Mouse (Mus musculus) heart, adult 18-20 months (tissue): ENCODE results near the gene Gins2. TPM values are rescaled to one million over a fixed set of nuclear protein-coding genes. Genes with fewer than 3 reads are reported as not detected.

ENCODE experiments used
- DNase-seq, 2 experiments: peaks; one replicate each; pipeline ENCODE4 v3.0.0; 2021 to 2022; ENCODE audit warnings: mixed read lengths in 1 of 2
- total RNA-seq, 2 experiments: library from RNA; stranded (reverse); gene quantifications; 2 replicates each; pipeline ENCODE4 v1.2.3; 2021

Gins2 gene
- total RNA-seq, 2 experiments from 2014 or later: 0.98 to 1.8 TPM

DNA sequence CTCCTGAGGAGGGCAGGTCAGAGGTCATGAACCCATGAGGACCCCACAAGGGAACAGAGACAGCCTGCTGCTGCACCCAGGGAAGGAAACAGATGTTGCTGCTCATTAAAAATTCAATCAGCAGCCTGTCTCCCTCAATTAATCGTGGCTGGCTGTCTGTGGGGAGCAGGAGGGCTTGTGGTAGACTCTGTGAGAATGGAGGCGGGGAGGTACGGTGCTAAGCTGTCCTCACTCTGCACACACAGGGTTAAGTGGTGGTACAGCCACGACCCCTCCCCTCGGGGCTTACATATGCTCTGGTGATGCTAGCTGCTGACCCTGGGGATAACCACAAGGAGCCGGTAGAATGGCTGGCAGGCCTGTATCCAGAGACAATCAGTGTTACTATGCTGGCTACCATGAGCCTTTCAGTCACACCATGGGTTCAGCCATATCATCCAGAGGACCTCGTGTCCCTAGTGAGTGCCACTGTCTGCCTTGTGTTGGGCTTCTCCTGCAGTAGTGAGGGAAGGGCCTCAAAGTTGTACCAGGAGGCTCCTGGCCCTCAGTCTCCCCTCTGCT is 23.9 kb downstream of the Gins2 start:
- DNase-seq: no peak

DNA sequence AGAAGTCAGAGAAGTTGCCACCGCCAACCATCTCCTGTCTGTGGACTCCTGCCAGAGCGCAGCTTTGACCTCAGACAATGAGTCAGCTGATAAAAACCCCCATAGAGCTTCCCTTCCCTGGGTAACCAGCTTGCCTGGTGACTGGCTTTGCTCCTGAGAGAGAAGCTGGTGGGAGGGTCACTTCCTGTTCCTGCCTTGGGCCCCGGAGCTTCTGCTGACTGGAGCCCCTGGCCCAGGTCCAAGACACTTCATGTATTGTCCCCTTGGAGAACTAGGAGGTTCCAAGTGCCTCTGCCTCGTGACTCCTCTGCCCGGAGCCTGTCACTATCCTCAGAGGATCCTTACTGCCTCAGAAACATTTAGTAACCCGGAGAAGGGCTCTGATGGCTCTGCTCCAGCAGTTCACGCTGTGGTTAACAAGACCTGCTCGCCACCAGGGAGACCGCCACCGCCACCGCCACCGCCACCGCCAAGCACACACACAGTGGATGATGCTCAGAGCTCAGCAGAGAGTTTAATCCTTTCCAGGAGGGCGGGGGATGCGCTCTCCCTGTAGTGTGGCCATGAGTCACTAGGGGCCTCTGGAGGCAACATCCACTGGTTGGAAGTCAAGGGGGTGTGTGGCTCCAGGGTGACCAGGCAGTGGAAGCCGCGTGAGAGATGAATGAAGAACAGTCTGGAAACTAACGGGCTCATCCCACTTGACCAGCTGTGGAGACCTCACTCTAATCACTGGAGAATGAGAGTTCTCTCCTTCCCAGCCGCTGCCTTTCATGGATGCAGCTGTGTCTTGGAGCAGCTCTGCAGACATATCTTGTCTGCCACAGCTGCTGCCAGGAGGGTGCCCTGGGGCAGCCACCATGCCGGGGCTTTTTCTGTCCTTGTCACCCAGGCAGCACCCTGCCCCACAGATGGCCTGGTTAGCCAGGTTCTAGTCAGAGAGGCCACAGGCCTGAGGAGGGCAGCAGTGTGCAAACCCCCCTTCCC is 25.0 kb downstream of the Gins2 start:
- peak; percentile 92 to 96 for DNase-seq

DNA sequence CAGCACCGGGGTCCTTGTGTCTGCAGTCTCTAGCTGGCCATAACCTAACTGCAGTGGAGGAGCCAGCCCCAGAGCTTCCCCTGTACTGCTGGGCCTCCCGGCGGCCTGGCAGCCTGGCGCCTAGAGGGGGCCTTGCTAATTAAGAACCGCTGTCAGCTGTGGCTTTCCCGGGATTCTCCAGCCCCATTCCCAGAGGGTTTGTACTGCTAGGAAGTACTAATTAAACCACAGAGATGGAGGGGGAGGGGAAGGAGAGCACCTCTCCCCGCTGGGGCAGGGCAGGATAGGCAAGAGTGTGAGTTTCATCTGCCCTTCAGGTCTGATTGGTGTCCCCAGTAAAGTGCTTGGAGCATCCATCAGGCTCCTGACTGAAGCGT is 25.8 kb downstream of the Gins2 start:
- DNase-seq: no peak

DNA sequence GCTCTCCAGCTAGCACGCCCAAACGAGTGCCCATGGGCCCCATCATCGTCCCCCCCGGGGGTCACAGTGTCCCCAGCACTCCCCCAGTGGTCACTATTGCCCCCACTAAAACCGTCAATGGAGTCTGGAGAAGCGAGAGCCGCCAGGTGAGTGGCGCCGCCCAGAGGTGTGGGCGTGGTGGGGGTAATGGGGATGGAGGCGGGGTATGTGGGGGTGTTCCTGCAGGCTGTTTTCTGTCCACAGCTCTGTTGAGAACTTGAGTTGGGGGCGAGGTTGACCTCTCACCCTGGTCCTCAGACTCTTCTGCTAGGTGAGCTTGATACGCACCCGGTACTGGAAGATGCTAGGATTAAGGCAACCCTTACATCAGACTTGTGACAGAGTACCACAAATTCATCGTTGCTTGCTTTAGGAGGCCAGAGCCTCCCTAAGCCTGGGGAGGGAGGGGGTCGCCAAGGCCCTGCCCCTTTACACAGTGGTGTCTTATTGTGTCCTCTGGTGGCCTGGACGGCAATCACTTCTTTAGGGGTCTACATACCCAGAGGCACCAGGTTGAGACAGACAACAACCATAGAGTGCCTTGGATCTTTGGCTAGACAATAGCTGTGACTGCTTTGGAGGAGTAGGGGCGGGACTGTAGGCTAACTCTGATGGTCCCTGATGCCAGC is 26.3 kb downstream of the Gins2 start:
- DNase-seq: no peak

DNA sequence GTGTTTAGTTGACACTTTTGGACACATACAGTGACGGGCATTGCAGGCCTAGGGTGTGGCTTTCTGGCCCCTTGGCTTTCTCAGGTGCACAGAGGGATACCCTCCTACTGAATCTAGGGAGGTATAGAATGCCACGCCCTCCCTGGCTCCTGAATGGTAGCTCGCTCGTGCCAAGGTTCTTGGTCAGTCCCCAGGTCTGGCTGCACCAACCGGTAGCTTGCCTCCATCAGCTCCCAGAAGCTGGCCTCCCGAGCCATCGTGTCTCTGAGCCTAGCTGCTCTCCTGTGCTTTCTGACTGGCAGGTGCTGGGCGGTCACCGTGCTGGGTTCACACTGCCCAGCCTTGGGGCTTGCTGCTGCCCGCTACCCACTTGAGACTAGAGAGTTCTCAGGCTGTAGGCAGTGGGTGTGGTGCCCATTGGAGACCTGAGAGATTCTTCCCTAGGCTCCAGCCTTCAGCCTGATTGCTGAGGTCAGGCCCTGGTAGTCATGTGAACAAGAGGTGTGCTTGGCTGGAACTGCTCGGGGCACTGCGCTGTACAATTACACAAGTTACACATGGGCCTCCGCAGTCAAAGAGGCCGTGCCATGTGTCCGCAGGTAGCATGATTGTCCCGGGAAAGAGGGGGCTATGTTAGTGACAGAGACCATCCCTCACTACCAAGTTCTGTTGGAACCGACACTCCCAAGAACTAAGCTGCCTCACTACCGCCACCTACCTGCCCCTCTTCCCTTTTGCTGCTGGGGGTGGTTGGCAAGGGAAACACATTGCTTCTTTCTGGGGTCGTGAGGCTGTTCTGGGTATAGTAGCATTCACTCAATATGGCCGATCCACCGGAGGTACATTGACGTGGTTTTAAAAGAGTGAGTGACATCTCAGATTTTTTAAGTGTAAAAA is 27.3 kb downstream of the Gins2 start:
- DNase-seq: peak in 1 of 2 experiments; percentile 51

DNA sequence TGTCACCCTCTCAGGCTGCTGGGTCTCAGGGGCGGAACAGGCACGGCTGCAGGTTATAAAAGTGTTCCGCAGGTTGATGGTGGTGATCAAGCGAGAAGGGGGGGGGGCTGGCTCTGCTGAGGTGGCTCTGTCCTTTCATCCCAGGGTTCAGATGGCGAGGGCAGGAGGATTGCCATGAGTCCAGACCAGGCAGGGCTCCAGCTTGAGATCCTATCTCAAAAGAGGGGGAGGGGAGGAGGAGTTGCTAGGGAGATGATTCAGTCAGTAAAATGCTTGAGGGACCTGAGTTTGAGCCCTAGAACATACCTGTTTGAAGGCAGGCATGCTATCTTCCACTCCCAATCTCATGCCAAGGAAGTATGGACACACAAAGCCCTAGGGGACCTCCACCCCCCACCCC is 28.6 kb downstream of the Gins2 start:
- DNase-seq: no peak

DNA sequence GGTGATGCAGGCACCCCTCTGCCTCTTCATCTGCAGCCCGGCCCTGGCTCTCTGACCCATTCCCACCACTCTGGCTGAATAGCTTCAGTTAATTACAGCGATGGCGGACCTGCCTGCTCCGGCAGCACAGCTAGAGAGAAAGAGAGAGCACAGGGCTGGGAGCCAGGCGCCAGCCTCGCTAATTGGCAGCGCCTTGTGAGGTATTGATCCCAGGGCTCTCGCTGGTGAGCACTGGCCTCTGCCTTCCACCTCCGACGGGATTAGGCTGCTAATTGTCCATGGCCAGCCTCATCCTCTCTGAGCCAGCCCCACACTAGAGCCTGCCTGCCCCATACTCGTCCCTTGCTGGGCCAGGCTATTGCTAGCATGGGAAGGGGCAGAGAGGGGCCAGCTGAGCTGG is 29.4 kb downstream of the Gins2 start:
- DNase-seq: no peak

DNA sequence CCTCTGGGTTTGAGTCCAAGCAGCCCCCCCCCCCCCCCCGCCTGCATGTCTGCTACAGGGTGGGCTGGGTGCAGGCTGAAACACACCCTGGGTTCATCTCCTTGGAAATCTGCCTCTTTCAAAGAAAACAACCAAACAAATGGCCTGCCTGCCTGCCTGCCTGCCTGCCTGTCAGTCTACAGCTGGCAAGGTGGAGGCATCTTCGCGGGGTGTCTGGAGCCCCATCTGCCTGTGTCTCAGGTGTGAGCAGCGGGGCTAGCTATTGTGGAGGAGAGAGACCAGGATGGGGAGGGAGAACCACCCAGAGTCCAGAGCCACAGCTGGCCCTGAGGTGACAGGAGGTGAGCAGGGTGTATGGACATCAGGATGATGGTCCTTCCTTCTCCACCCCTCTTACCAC is 30.9 kb downstream of the Gins2 start:
- no peak for DNase-seq

DNA sequence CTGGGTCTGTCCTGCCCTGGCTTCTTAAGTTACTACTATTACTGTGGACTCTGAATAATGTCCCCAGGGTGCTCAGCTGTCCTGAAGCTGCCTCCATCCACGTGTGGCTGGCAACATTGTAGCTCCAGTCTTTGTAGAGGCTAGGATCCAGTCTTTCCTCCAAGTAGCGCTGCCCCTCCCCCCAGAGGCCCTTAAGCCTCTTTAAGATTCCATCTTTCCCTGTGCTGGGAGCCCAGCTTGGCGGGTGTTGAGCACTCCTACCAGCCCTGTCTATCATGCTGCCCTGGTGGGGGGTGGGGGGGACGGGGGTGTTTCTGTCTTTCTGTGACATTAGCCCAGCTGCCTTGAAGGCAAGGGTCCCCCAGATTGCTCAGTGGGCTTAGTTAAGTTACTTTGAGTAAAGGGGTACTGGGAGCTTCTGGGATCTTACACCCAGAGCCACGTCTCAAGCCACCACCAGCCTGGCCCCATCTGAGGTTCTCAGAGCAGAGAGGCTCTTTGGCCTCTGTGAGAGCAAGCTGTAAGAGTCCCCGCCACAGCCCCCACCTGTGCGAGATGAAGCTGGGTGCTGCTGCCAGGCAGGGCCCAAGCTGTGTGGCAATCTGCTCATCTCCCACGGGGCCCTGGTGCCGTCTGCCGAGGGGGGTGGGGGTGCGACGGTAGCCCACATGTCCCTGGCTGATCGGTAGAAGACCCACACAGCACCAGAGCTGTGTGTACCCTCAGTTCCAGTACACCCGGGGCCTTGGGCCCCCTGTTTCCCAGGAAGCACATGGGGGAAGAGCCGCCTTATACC is 31.7 kb downstream of the Gins2 start:
- DNase-seq: no peak

DNA sequence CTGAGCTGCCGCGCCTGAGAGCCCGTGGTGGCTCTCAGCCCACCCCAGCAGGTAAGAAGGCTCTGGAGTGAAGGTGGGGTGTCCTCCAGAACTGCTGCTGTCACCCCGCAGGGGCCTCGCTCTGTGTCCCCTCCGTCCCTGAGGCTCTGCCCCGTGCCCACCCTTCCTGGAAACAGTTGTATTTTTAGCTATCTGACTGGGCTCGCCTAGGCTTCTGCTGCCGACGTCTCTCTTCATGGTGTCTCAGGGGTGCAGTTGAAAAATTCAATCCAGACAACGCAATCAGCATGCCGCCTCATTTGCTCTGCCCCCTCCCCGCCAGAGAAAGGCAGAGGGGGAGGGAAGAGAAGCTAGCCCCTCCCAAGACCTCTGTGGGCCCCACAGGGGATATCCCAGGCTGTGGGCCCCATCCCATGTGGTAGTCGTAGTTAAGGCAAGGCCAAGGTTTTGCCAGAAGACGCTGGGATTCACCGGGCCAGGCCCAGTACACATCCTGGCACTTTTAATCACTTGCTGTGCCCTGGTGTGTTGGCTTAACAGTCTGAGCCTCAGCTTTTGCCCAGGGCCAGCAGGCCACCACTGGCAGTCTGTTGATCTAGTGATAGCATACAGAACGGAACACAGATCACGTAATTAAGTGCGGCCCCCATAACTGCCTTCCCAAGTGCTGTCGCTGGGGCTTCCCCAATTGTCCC is 32.8 kb downstream of the Gins2 start:
- DNase-seq: peak in 1 of 2 experiments; percentile 47

DNA sequence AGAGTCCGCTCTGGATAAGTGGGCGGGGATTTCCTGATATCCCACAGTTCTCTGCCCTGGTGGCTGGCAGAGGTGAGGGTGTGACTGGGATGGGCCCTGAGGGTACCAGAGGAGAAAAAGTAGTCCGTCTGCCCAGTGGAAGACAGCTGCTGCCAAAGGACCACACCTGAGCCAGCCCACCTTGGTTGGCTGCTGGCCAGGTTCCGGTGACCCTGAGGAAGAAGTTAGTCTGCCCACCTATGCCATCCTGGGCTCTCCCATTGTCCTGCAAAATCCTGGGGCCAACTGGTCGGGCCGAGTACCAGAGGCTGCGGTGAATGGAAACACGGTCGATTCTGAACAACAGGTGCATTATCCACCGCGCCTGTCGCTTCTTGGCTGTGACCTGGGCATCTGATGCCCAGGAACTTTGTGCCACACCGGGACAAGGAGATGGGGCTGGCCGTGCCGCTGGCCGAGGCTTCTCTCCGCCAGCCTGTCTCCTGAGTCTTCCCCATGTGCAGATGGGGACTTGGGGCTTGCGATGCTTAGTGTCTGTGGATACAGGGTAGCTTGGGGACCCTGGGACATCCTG is 34.6 kb downstream of the Gins2 start:
- DNase-seq: no peak

DNA sequence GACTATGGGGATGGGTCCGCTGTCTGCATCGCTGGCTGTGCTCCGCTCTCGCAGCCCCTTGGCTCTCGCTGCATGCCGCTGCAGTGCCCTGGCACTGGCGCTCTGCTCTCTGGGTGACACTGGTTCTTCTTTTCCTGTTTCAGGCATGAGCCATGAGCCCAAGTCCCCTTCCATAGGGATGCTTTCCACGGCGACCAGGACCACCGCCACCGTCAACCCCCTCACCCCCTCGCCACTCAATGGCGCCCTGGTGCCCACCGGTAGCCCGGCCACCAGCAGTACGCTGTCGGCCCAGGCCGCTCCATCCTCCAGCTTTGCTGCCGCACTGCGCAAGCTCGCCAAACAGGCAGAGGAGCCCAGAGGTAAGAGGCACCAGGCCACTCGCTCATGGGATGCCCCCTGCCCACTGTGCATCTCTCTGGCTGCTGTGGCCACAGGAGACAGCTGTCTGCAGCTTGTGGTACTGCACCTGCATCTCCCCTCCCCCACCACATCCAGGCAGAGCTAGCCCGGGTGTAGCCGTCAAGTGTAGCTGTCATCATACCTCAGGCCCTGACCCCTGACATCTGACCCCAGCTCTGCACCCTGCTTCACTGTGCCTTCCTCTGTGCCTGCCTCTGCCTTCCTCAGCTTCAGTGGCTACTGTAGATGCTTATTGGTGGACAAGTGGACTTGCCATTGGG is 35.5 kb downstream of the Gins2 start:
- no peak for DNase-seq

DNA sequence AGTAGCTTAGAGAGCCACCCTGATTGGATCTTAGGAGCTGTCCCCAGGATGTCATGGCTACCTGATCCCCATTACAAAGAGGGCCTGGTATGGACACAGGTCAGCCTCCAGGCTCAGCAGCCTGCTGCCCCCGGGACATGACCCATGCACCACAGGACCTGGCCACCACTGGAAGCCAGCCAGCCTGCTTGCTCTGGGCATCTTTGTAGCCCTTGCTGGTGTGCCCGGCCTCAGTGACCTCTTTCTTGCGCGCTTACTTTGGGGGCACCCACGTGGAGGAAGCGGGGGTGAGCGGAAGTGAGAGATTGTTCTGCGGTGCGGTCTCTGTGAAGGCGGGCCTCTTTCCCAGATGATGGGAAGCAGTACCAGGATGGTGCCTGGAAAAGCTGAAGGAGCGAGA is 36.6 kb downstream of the Gins2 start:
- DNase-seq: no peak

DNA sequence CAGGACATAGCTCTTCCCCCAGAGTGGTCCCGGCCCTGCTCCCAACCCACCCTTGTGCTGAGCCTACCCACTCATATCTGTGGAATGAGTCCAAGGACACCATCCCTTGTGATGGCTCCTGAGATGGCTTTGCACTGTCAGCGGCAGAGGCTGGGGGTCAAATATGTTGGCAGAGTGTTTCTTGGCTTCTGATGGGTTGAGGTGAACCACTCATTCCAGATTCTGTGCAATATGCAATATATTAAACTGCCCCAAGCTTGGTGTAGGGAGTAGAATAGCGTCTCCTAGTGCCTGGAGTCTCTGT is 37.5 kb downstream of the Gins2 start:
- DNase-seq: no peak

DNA sequence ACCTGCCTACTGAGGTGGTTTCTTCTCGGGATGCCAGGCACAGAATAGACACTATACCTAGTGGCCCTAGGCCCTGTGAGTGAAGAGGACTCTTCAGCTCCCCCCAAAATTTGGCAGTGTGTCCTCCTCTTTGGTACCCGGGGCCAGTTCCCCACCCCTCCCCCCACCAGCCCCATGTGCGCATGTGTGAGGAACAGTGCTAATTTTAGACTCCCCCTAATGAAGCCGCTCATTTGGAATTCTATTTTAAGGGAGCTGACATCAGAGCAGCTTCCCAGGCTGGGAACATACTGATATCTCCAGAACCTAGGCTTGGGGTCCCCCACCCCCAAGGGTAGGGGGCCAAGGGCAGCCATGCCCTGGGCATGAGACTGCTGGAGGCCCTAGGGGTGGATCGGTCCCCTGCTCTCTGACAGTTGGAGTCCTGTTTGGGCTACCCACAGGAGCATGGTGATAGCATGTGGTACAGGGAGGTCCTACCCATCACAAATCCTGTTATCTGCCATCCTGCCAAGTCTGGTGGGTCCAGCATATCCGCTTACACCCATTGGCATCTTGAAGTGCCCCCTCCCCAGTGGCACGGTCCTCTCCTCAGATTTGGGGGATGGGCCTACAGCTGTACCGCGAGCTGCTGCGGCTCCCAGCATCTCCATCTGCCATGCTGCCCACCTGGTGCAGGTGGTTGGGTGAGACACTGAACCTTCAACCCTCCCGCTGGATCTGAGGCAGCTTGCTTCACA is 38.0 kb downstream of the Gins2 start:
- peak; percentile 55 to 60 for DNase-seq

DNA sequence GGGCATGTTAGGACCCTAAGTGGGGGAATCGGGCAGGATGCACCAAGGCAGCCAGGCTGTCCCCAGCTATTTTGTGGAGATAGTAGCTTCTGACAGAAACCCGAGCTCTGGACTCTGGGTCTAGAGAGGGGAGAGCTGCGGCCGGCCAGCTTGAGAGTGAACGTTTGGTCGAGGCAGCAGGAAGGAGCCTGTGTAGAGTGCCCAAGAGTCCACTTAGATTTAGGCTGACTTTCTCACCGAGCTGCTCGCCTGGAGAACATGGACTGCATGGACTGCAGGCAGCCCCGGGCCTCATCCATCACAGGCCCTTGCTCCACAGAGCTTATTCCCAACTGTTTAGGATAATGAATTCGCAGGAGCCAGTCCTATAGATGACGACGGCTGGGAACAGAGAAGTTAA is 38.7 kb downstream of the Gins2 start:
- DNase-seq: no peak

DNA sequence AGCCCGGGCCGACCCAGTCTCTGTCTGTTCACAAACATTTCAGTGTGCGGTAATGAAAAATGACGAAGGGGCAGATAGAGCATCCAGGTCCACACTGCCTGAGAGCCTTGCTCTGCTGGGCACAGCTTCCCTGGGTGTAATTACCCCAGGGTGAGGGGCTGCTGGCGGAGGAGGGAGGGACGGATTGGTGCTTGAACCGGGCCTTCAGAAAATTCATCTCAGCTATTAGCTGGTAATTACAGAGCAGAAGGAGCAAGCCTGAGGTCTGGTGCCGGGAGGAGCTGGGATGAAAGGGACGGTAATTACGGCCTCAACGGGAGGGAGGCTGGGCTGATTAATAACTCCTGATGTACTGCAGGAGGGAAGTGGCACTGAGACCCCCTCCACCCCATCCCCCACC is 39.2 kb downstream of the Gins2 start:
- no peak for DNase-seq

DNA sequence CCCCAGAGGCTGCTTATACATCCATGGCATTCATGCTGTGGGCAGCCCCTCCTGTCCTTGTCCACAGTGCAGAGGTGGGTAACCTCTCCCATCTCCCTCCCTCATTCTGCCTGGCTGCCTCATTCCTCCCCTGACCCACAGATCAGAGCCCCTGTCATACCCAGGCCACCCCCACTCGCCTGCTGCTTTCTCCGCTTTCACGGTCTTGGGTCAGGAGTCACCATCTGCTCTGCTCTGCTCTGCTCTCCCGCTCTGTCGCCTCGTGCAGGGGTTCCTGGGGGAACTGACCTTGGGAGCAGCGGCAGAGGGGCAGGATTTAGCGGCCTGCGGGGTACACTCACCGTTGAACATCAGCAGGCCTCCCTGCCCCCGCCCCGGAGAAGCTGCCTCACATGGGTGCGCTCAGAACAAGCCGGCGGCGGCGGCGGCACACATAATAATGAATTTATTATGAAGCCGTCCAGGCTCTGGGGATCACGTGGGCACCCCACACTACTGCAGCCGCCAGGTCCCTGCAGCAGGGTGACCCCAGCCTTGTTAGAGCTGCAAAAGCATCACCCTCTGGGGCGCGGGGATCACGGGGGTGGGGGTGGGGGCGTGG is 39.7 kb downstream of the Gins2 start:
- DNase-seq: no peak

DNA sequence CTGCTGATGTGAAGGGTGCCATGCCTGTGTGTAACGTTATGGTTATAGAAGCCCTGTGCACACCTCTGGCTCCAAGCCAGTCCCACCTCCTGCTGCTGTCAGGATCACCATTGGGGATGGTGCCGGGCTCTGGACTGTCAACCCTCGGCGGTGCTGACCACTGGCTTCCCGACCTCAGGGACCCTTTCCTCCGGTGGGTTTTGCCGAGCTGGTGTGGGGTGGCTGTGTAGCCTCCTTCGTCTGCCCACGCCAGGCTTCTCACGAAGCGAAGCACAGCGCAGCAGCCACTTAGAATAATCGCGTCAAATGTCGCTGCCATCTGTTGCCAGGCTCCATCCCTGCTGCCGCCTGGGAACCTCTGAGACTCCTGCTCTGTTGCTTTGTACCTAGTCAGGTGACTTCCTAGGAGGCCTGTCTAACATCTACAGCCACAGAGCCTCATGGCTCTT is 40.8 kb downstream of the Gins2 start:
- DNase-seq: no peak
